Mouse (Mus musculus) macrophage (primary cell): ENCODE measurements around the gene B3glct. TPM values are rescaled to one million over a fixed set of nuclear protein-coding genes. Genes with fewer than 3 reads are reported as not detected.

Source experiments
- polyA plus RNA-seq: library from polyadenylated mRNA; stranded (reverse); fragments of 250-400 nt; gene quantifications from 3 replicates; pipeline ENCODE4 v1.2.4, GENCODE M21; 2018; ENCODE audit warnings: inconsistent platforms

B3glct gene
- polyA plus RNA-seq, 1 experiment from 2014 or later, result 7.5 TPM

Other genes starting within 250 kb of the B3glct start
- gene Tex26, start 238.6 kb upstream of the B3glct start, polyA plus RNA-seq, result not detected in 3 replicates
- not detected in 3 replicates for gene Wdr95, start 149.6 kb upstream of the B3glct start, polyA plus RNA-seq
- gene Hsph1, start 41.9 kb upstream of the B3glct start, polyA plus RNA-seq, result 16.7 to 40.2 TPM (median 31.8 TPM) in 3 replicates